Mouse (Mus musculus) kidney, adult 2 months (tissue): ENCODE measurements around the gene Lrrc74b. TPM values are rescaled to one million over a fixed set of nuclear protein-coding genes. Genes with fewer than 3 reads are reported as not detected.

Experiments
- DNase-seq: peaks from one replicate; pipeline ENCODE4 v3.0.0; 2021
- H3K27ac ChIP-seq: fragments of 200-500 bp; 2 replicates; pipeline ENCODE4 v1.5.1; 2012; ENCODE audit warnings: low read depth, low read length, control low read depth, inconsistent platforms; ENCODE audit not compliant: insufficient read depth
- H3K27me3 ChIP-seq: fragments of 200-500 bp; replicated peaks from 2 replicates; pipeline ENCODE4 v1.6.1; 2012; ENCODE audit warnings: mild to moderate bottlenecking, moderate library complexity, low read length, inconsistent platforms; ENCODE audit not compliant: control insufficient read depth, insufficient read depth
- H3K36me3 ChIP-seq: fragments of 200-500 bp; 2 replicates; pipeline ENCODE4 v1.6.1; 2012; ENCODE audit warnings: mild to moderate bottlenecking, moderate library complexity, low read length, inconsistent platforms; ENCODE audit not compliant: control insufficient read depth, insufficient read depth
- H3K4me1 ChIP-seq: fragments of 200-500 bp; 2 replicates; pipeline ENCODE4 v1.6.1; 2011; ENCODE audit warnings: low read length; ENCODE audit not compliant: control insufficient read depth, insufficient read depth
- H3K4me3 ChIP-seq: fragments of 200-500 bp; 2 replicates; pipeline ENCODE4 v1.5.1; 2011; ENCODE audit warnings: mild to moderate bottlenecking, low read depth, low read length, control low read depth; ENCODE audit not compliant: insufficient read depth
- CTCF ChIP-seq: fragments of 200-500 bp; conservative IDR thresholded peaks from 2 replicates; pipeline ENCODE4 v1.5.1; 2011; ENCODE audit warnings: low read depth, mild to moderate bottlenecking, control low read depth, low read length, moderate library complexity, mixed read lengths; ENCODE audit not compliant: insufficient read depth, insufficient read length
- POLR2A ChIP-seq: fragments of 200-500 bp; IDR thresholded peaks from one replicate; pipeline ENCODE4 v1.6.1; 2011; ENCODE audit warnings: low read depth, low read length, control low read depth
- WGBS: fragments of 180-500 bp; shearing (Covaris S2); methylation state at CpG from one replicate; pipeline ENCODE4 v1.1.7; 2018; 5-methylcytosine and 5-hydroxymethylcytosine counted together
- polyA plus RNA-seq: library from polyadenylated mRNA; depleted of rRNA; stranded (reverse); fragments of >200 nt; gene quantifications from 2 replicates; pipeline ENCODE4 v1.2.3, GENCODE M21; 2012

Gene Lrrc74b
- polyA plus RNA-seq, 1 experiment, result 0.05 TPM

- Histone ChIP-seq H3K4me1 (peaks cover 12% of the 10 kb centered on the region), H3K4me3 (no peak overlapping the region), H3K27me3 (no peaks in the 10 kb centered on the region), H3K36me3 (no peaks in the 10 kb centered on the region; the same call in 1 of the 2 replicates), H3K27ac (no peak overlapping the region)
- no peak for TF ChIP-seq POLR2A
- no peak for TF ChIP-seq CTCF
- WGBS, result 90% methylated on average over 13 of the region's 13 CpGs
- no peak for DNase-seq
Measured at GRCm38 (mm10) chr16:17528276-17528675, 32.8 kb downstream of the Lrrc74b start.

- DNase-seq, result no peak
- Histone ChIP-seq H3K27me3 (no peaks in the 10 kb centered on the region), H3K27ac (no peak overlapping the region), H3K36me3 (peaks cover 2% of the 10 kb centered on the region; the same call in 1 of the 2 replicates), H3K4me3 (no peak overlapping the region), H3K4me1 (peaks cover 12% of the 10 kb centered on the region)
- no peak for TF ChIP-seq CTCF
- no peak for TF ChIP-seq POLR2A
Measured at GRCm38 (mm10) chr16:17527606-17528005, 33.4 kb downstream of the Lrrc74b start.

- H3K36me3 ChIP-seq, result peaks cover 6% of the 10 kb centered on the region; the same call in 1 of the 2 replicates
- H3K27me3 ChIP-seq, result no peaks in the 10 kb centered on the region
- peaks cover 7% of the 10 kb centered on the region for H3K4me1 ChIP-seq
- WGBS, result 64% methylated on average over 6 of the region's 6 CpGs
- no peak overlapping the region for H3K4me3 ChIP-seq
- peak; percentile 83 for DNase-seq
- peak overlapping the region; percentile 2 for H3K27ac ChIP-seq
- TF ChIP-seq CTCF (no peak; the same call in 1 of the 2 replicates), POLR2A (no peak)
Measured at GRCm38 (mm10) chr16:17526223-17526622, 34.8 kb downstream of the Lrrc74b start.

GRCm38 (mm10) chr16:17525524-17525923 lies 35.5 kb downstream of the Lrrc74b start:
- Histone ChIP-seq H3K4me3 (no peak overlapping the region), H3K27ac (peak overlapping the region; percentile 2; the same call in 1 of the 2 replicates), H3K36me3 (peaks cover 6% of the 10 kb centered on the region; the same call in 1 of the 2 replicates), H3K4me1 (peaks cover 7% of the 10 kb centered on the region), H3K27me3 (no peaks in the 10 kb centered on the region)
- no peak for TF ChIP-seq POLR2A
- no peak for TF ChIP-seq CTCF
- 76% methylated on average over 3 of the region's 3 CpGs for WGBS
- no peak for DNase-seq

- Histone ChIP-seq H3K27ac (no peak overlapping the region), H3K4me3 (no peak overlapping the region), H3K4me1 (peaks cover 4% of the 10 kb centered on the region; the same call in 1 of the 2 replicates), H3K27me3 (no peaks in the 10 kb centered on the region), H3K36me3 (peaks cover 10% of the 10 kb centered on the region; the same call in 1 of the 2 replicates)
- WGBS, result 93% methylated on average over 11 of the region's 11 CpGs
- TF ChIP-seq CTCF (no peak), POLR2A (no peak)
- DNase-seq, result no peak
Measured at GRCm38 (mm10) chr16:17524156-17524555, 36.9 kb downstream of the Lrrc74b start.

DNA sequence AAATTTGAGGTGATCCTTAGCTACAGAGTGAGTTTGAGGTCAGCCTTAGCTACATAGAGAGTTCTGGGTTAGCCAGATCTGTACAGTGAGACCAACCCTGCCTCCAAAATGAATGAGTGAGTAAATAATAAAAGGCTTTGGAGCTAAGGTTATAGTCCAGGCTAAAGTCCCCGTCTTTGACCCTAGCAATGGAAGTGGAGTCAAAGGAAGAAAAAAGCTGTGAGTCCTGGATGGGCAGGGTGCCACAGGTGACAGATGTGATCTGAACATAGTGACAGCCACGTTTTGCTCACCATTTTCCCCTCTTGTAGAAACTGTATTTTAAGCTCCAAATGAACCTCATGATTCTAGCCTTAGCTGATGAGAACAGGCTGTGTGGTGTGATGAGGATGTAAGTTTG lies 42.1 kb downstream of the Lrrc74b start:
- WGBS, result 59% methylated on average over 2 of the region's 2 CpGs
- no peak overlapping the region for H3K27ac ChIP-seq
- H3K36me3 ChIP-seq, result peaks cover 12% of the 10 kb centered on the region; the same call in 1 of the 2 replicates
- H3K4me1 ChIP-seq, result peaks cover 5% of the 10 kb centered on the region
- peak; percentile 56 for DNase-seq
- no peak overlapping the region for H3K4me3 ChIP-seq
- no peaks in the 10 kb centered on the region for H3K27me3 ChIP-seq
- TF ChIP-seq POLR2A (no peak), CTCF (no peak)

DNA sequence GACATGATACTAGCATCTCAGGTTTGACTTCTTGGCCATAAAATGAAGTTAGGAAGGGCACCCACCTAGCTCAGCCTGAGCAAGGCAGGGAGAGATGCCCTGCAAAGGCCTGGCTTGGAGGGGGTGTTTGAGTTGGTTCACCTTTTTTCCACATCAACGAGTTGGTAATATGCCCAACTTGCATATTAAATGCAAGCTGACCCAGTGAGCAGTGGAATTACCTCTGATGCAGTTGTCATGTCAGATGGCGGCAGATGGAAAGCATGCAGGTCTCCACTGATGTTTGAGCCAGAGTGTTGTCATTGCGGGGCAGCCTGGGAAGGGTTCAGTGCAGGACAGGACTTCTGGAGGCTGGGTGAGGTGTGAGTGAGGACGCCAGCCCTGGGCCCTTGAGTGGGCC lies 49.6 kb downstream of the Lrrc74b start:
- 50% methylated on average over 4 of the region's 4 CpGs for WGBS
- H3K4me3 ChIP-seq, result no peak overlapping the region
- H3K36me3 ChIP-seq, result no peaks in the 10 kb centered on the region
- H3K27me3 ChIP-seq, result no peaks in the 10 kb centered on the region
- H3K27ac ChIP-seq, result no peak overlapping the region
- H3K4me1 ChIP-seq, result peaks cover 23% of the 10 kb centered on the region; the same call in 1 of the 2 replicates
- TF ChIP-seq CTCF, result no peak
- TF ChIP-seq POLR2A, result no peak
- DNase-seq, result peak; percentile 64
